Mouse (Mus musculus): ENCODE data around the gene Colgalt1.

Gene Colgalt1

DNA sequence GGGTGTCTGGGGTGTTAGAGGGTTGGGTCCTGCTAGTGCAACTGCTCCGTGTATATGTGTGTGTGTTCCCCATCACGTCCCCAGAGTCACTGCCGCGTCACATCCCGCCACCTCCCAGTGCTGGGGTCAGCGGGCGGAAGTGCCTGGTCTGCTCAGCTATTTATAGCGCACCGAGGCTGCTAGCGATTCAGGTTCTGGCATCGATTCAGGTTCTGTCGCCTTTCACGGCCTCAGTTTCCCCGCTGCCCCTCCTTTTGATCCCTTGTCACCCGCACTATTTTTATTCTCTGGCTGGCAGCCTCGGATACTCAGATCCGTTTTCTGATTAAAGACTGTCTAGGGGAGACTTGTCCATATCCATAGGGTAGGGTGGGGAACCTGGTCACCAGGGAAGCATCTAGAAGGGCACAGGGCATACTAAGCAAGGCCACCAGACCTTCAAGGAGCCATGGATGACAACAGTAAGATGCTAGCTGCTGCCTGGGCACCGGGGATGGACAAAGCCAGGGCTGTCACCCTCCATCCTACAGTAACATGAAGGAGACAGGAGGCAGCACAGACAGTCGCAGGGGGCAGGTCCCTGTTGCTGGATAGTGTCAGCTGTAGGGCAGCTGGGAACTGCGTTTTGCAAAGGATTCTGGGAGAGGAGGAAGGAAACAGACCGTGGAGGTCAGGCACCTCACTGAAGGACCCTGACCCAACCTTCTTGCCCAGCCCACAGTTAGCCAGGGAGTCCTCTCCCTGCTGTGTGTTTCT lies 57.6 kb downstream of the Colgalt1 start:
- no peak for DNase-seq (ENCODE audit: low spot score)

DNA sequence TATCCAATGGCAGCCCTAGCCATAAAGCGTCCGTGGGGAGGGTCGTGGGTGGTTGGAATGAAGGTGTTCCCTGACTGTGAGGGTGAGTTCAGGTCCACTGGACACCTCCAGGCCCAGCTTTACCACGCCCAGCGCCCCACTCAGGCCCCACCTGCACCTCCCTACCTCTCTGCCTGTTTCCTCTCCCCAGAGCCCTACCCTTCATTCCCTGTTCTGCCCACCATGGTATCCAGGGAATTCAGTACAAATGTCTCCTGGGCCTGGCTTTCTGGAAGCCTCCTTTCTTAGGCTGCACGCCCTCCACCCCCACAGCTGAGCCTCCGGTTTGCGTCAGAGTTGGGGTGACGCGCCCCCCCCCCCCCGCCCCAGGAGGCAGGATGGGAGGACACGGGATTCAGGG lies 59.4 kb downstream of the Colgalt1 start:
- DNase-seq (ENCODE audit: low spot score): no peak

DNA sequence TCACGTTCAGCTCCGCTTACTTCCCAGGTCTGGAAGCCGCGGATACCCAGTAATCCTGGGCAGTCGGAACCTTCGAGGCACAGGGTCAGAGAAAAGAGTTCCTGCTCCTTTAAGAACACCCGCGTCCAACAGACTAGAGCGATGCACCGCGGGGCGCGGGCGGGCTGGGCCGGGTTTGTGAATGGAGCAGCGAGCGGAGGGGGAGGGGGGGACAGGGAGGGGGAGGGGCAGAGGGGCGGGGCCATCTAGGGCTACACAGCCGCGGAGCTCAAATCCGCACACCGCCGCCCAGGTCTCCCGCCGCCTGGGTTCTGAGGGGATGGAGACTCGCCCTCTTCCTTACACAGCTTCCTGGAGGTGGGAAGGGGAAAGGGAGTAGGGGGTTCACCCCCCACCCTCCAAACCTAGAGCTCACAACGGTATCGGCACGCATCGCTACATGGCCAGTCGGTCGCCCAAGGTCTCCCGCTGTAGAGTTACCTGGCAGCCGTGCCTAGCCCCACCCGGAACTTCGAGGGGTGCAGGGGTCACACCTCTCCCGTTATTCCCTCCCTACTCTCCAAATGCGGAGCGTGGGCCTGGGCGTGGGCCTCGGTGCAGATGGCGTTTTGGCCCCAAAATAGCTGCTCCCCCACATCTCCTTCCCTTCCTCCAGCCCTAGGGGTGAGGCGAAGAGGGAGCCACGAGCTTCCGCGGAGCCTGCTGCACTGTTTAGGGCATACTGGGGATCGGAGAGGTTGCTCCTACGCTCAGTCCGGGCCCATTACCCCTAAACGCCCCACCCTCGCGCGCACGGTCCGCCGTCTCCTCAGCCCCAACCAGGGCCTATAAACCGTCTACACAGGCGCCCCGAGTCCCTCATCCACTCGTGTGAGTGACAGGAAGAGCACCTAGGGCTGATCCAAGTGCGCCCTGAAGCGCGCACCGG lies 60.1 kb downstream of the Colgalt1 start:
- DNase-seq (ENCODE audit: low spot score): no peak

- peak; percentile 86 for DNase-seq (ENCODE audit: low spot score)
Measured at GRCm38 (mm10) chr8:71671549-71671965, 60.8 kb downstream of the Colgalt1 start, which contains the start of gene Unc13a. Unc13a (minus strand) TSS chr8:71671757.

DNA sequence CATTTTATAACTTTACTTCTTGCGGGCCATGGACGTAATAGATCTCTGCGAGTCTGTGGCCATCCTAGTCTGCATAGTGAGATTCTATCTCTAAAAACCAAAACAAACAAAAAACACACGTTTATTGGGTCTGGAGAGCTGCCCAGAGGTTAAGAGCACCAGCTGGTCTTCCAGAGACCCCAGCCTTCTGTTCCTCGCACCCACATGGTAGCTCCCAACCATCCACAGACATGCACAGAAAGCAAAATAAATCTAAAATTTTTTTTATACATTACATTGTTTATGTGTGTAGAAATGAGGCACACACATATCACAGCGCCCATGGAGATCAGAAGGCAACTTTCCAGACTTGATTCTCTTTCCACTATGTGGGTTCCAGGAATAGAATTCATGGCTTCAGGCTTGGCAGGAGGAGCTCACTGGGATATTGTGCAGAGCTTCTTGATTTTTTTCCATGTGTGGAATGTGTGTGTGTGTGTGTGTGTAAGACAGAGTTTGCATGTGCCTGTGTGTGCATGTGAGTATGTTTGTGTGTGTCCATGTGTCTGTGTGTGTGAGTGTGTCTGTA lies 61.5 kb downstream of the Colgalt1 start:
- no peak for DNase-seq (ENCODE audit: low spot score)

DNA sequence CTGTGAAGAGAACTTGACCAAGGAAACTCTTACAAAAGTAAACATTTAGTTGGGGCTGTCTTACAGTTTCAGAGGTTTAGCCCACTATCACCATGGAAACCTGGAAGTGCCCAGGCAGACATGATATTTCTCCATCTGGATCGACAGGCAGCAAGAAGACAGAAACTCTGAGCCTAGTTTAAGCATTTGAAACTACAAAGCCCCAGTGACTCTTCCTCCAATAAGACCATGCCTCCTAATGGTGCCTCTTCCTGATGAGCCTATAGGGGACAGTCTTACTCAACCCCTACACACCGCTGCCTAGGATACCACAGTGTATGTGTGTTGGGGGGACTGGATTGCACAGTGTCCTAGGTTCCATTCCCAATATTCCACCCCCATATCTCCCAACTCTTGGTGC lies 63.3 kb downstream of the Colgalt1 start:
- no peak for DNase-seq (ENCODE audit: low spot score)

All from lung, postnatal 25 days (tissue).